Mouse (Mus musculus) lung, postnatal 14 days (tissue): ENCODE data around the gene Gm21560.
"Not testable (repeated sequence)": the region's sequence is repeated elsewhere in the genome, so short reads cannot be mapped to it uniquely, and the experiment has no call there.

Experiments
- DNase-seq: peaks from one replicate; pipeline ENCODE4 v3.0.0; 2021

Gm21560 gene

GRCm38 (mm10) chr14:6219192-6219591, at the start of gene Gm21560:
Gene Gm21560, minus strand, starts transcription at chr14:6219292.
- DNase-seq = not testable (repeated sequence)

GRCm38 (mm10) chr14:6163538-6163937, 55.6 kb downstream of the Gm21560 start:
- not testable (repeated sequence) for DNase-seq

- peak; percentile 0 for DNase-seq
Observed at GRCm38 (mm10) chr14:6161085-6161484, 58.0 kb downstream of the Gm21560 start.
